20 mouse cellular contexts compared by ENCODE assay signal in genomic region chr6:71715006-71715405, GRCm38 (mm10). TPM values are rescaled to one million over a fixed set of nuclear protein-coding genes. Genes with fewer than 3 reads are reported as not detected.
A peak's percentile ranks its signal among the peaks of the same experiment; 100 is the strongest.
DNase-seq lines count a peak whose midpoint lies in the region; ATAC-seq and TF ChIP-seq lines count a peak whose summit lies in the region.
"Had no signal": no experiment of that assay in that cellular context is flagged by ENCODE, and none has a peak within 500 bp of the region (broad histone marks: within the 10 kb centered on the region; RNA-seq: fewer than 3 reads in every experiment).

No protein-coding gene starts in this region.

- 76% methylated on average over 5 of the region's 5 CpGs for WGBS in heart, embryonic 10.5 days
- WGBS in heart, adult 2 months, result 58% methylated on average over 5 of the region's 5 CpGs
- WGBS in lung, postnatal 0 days, result 50% methylated on average over 5 of the region's 5 CpGs

- TF ChIP-seq POLR2A in heart, adult 2 months (IDR thresholded peaks at IDR 0.05; ENCODE audit: insufficient read depth, low read depth, low read length), result no peak

- TF ChIP-seq CTCF in heart, adult 2 months (IDR thresholded peaks at IDR 0.05), result no peak
- TF ChIP-seq CTCF in lung, postnatal 0 days (IDR thresholded peaks at IDR 0.05), result no peak

- peak; percentile 72 for DNase-seq in heart, embryonic 10.5 days (ENCODE audit: low spot score)
- DNase-seq in heart, adult 2 months, result no peak
- DNase-seq in lung, postnatal 0 days (ENCODE audit: low spot score), result peak; percentile 53
- DNase-seq in lung, postnatal 25 days (ENCODE audit: low spot score), result no peak
- peak; percentile 19 for DNase-seq in lung, postnatal 36 days
- DNase-seq in skeletal muscle tissue, adult 2 months (ENCODE audit: low read depth, low spot score), result peak; percentile 47
- DNase-seq: adrenal gland, adult 2 months; adrenal gland, postnatal 25 days; cerebellum, adult 2 months; cerebellum, postnatal 10 days; forebrain, postnatal 0 days; heart, postnatal 14 days had no signal

- no peak overlapping the region for H3K4me3 ChIP-seq in heart, embryonic 10.5 days
- H3K4me3 ChIP-seq in heart, adult 2 months, result no peak overlapping the region
- no peak overlapping the region for H3K4me3 ChIP-seq in lung, postnatal 0 days (ENCODE audit: low read depth, low read length)
- H3K4me3 ChIP-seq: embryonic facial prominence, embryonic 10.5 days; forebrain, embryonic 13.5 days; heart, embryonic 15.5 days; hindbrain, embryonic 13.5 days had no signal

- H3K9ac ChIP-seq in heart, adult 2 months (ENCODE audit: low read depth, low read length), result no peak overlapping the region
- H3K9ac ChIP-seq in lung, postnatal 0 days (replicated peaks; ENCODE audit: low read depth), result no peak overlapping the region
- H3K9ac ChIP-seq: forebrain, embryonic 13.5 days; forebrain, postnatal 0 days; heart, embryonic 15.5 days; hindbrain, embryonic 13.5 days had no signal

- H3K27ac ChIP-seq in heart, embryonic 10.5 days, result no peak overlapping the region
- no peak overlapping the region for H3K27ac ChIP-seq in heart, adult 2 months
- H3K27ac ChIP-seq in lung, postnatal 0 days (ENCODE audit: low read length), result no peak overlapping the region
- H3K27ac ChIP-seq: embryonic facial prominence, embryonic 10.5 days; forebrain, embryonic 13.5 days; heart, embryonic 15.5 days; hindbrain, embryonic 13.5 days; hindbrain, postnatal 0 days had no signal

- no peaks in the 10 kb centered on the region for H3K27me3 ChIP-seq in heart, embryonic 10.5 days (ENCODE audit: insufficient read depth, poor library complexity, severe bottlenecking)
- no peaks in the 10 kb centered on the region for H3K27me3 ChIP-seq in heart, adult 2 months (ENCODE audit: control insufficient read depth, insufficient read depth, low read length)
- H3K27me3 ChIP-seq in lung, postnatal 0 days (replicated peaks; ENCODE audit: insufficient read depth, low read length), result no peaks in the 10 kb centered on the region
- H3K27me3 ChIP-seq: forebrain, embryonic 13.5 days; heart, embryonic 15.5 days; hindbrain, embryonic 13.5 days had no signal

- TF ChIP-seq EP300 in heart, adult 2 months (IDR thresholded peaks at IDR 0.05; ENCODE audit: insufficient read depth, low read depth, low read length), result no peak
- no peak for TF ChIP-seq EP300 in lung, postnatal 0 days (IDR thresholded peaks at IDR 0.05)

- H3K4me1 ChIP-seq in heart, embryonic 10.5 days, result peaks cover 13% of the 10 kb centered on the region; the same call in 1 of the 2 replicates
- H3K4me1 ChIP-seq in heart, adult 2 months (ENCODE audit: control insufficient read depth, insufficient read depth, low read length), result no peaks in the 10 kb centered on the region
- peaks cover 4% of the 10 kb centered on the region; the same call in 1 of the 2 replicates for H3K4me1 ChIP-seq in lung, postnatal 0 days (ENCODE audit: insufficient read depth, low read depth, low read length)
- H3K4me1 ChIP-seq: embryonic facial prominence, embryonic 10.5 days had no signal

- H3K36me3 ChIP-seq in heart, embryonic 10.5 days, result peaks cover 12% of the 10 kb centered on the region
- no peaks in the 10 kb centered on the region for H3K36me3 ChIP-seq in heart, adult 2 months (ENCODE audit: control insufficient read depth, insufficient read depth, low read length)
- no peaks in the 10 kb centered on the region for H3K36me3 ChIP-seq in lung, postnatal 0 days (ENCODE audit: insufficient read depth, low read length)
- H3K36me3 ChIP-seq: embryonic facial prominence, embryonic 10.5 days; heart, embryonic 15.5 days had no signal

- ATAC-seq in lung, postnatal 0 days, result peak; percentile 33; the same call in 1 of the 2 replicates
- no peak for ATAC-seq in cerebellum, adult (ENCODE audit: insufficient number of reproducible peaks, low FRiP score, low TSS enrichment)
- ATAC-seq: forebrain, embryonic 13.5 days; forebrain, postnatal 0 days; hindbrain, postnatal 0 days had no signal

- intact Hi-C loops in heart, adult 2 months (cut with DNase I), result no loop called here

- no peaks in the 10 kb centered on the region for H3K9me3 ChIP-seq in heart, embryonic 10.5 days
- H3K9me3 ChIP-seq in lung, postnatal 0 days (ENCODE audit: low read length), result no peaks in the 10 kb centered on the region
- H3K9me3 ChIP-seq: embryonic facial prominence, embryonic 10.5 days; forebrain, embryonic 13.5 days; heart, embryonic 15.5 days; hindbrain, embryonic 13.5 days had no signal

- H3K4me2 ChIP-seq in lung, postnatal 0 days (replicated peaks; ENCODE audit: low read depth, low read length), result no peak overlapping the region
- H3K4me2 ChIP-seq: forebrain, embryonic 13.5 days; heart, embryonic 11.5 days; heart, embryonic 15.5 days; hindbrain, embryonic 13.5 days had no signal

- H3K79me2 ChIP-seq in heart, adult 2 months (replicated peaks; ENCODE audit: control insufficient read depth, insufficient read depth, low read length), result no peaks in the 10 kb centered on the region

RNA-seq across cellular contexts. Expression of gene Reep1, which starts 7.6 kb away (rescaled TPM):
- polyA plus RNA-seq in heart, embryonic 10.5 days (2016; fragmentation: Nextera tagmentation; extraction: Ambion mirVana), result 21.2 and 24.9 TPM in 2 replicates
- total RNA-seq in heart, adult 2 months (2021), result 10 to 100 TPM; 16.7 to 18.4 TPM
- 12.1 and 25.0 TPM in 2 replicates for polyA plus RNA-seq in heart, adult 2 months (2012; rRNA removed)
- 12.6 and 13.4 TPM in 2 replicates for polyA plus RNA-seq in lung, postnatal 0 days (2015; fragmentation: Nextera tagmentation; extraction: Ambion mirVana)
- total RNA-seq: hematopoietic stem cell, adult 5-6 weeks had no signal

Comparison
In these comparisons a context has a peak if more than half of its experiments do, and no peak if none do; other contexts are left out.
1. DNase-seq: peak in heart, embryonic 10.5 days (single experiment), lung, postnatal 0 days (single experiment), lung, postnatal 36 days (single experiment) and skeletal muscle tissue, adult 2 months (single experiment); none in heart, adult 2 months (0 of 2) and lung, postnatal 25 days (single experiment).